Mouse (Mus musculus): ENCODE measurements at regions not wholly inside any gene's neighbourhood (a gene's known extent, or its start where the extent isn't known, plus 50 kb on each side); places are given as distances from the start of the nearest gene placed in this dataset.

DNA sequence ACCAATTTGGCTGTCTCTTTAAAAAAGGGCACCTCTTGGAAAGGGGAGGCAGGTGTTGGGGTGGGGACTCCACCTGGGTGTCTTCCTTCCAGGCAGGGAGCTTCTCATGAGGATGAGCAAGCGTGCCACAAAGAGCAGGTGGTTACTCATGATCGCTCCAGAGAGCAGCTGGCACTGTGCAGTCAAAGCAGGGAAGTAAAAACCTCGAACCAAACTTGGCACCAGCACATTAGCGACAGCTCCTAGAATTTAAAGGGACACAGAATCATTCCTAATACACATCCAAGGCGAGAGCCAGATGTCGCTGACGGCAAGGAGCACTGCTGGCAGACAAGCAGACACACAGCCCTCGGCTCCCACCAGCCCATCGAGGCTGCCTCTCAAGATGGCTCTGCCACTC lies 70.4 kb downstream of the Irx5 start:
- DNase-seq: peak; percentile 41

DNA sequence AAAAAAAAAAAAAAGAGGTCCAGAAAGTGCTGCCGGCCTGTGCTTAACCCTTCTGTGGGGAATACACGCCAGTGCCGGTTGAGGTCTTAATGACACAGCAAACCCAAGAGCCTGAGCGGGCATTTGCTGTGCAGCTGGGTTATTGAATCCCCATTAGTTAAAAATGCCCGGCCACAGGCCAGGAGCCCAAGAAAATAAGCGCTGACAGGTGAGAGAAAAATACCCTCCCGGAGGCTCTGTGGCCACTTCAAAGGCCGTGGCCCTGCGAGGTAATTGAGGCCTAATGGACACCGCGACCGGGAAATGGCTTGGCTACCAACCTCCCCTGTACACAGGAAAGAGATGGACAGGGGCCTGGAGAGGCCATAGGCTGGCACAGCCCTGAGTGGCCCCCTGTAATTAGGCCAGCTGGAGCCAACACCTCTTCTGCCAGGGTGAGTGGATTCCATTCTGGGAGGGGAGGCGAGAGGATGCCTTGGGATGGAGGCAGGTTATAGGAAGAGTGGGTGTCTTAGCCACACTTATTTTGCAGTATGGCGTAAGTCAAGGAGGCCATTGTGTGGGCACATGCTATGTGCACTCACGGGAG lies 79.7 kb downstream of the Irx5 start:
- no peak for DNase-seq

DNA sequence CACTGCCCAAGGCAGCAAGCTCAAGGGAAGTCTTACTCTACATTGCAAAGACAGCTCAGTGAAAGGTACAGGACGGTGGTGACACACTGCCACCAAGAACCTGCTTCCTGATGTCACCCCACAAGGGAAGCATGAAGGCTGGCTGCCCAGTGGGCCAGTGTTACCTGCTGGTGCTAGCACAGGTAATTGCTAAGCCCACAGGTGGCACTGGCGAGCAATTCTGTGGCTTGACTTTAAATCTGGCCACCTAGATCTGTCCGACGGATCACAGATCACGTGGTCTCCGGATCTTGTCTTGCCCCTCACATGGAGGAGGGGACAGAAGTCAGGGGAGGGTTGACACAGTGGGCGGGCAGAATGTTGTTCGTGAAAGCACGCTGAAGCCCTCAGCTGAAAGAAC lies 80.9 kb downstream of the Irx5 start:
- DNase-seq: no peak

DNA sequence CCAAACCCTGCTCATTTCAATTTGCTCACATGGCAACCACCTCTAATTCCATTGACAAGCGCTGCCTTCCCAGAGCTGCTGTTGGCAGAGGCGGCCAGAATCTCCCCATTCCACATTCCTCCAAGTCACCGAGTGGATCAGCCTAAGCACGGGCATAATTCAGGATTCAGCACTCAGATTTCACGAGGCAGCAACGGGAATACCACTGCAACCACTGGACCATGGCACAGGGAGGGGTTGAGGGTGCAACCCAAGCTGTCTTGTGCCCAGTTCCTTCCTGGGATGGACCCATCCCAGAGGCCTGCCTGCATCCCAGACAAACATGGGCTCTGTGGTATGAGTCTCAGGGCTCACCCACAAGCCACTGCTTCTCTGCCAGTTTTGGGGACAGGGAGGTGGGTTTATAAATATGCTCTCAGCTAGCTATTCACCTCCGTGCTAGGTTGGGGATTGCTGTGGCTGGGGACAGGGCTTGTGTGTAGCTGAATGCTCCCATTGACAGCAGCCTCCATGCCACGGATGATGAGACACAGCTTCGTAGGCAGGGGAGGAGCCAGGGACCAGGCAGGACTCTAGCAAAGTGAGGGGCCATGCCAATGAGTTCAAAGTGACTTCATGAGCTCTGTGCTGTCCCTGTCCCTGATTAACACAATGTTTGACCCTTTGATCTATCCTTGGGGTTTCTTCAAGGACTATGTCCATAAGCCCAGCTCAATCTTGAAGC lies 82.5 kb downstream of the Irx5 start:
- no peak for DNase-seq

DNA sequence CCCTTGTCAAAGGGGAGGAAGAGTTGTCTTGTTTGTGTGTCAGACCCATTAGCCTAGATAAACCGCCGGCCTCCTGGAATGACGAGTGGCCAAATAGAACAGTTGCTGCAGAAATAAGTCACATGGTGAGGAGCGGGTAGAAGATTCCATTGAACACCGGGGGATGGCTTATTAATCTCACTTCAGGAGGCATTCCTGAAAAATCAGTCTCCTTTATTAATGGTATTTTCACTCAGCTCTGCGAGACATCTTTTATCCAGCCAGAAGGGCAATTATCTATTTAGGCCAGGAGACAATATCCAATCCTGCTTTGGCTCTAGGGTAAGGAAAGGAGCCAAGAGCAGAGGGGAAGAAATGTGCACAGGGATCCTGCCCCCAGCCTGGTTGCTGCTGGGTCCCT lies 84.7 kb downstream of the Irx5 start:
- no peak for DNase-seq

DNA sequence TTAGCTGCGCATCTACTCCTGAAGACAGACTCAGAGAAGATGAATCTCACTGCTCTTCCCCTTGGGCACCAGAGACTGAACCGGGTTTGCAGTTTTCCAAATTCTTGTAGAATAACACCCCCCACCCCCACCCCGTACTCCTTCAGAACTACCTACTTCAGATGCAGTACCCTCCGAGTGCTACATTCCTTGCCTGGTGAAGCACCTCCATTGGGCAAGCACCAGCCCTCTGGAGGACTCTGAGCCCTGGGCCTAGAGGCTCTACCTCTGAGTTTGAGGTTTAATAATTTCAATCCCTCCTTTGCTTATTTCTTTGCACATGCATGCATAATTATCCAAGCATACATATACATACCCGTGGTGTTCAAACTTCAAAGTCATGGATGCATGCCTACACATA lies 101.9 kb downstream of the Irx5 start:
- DNase-seq: no peak

DNA sequence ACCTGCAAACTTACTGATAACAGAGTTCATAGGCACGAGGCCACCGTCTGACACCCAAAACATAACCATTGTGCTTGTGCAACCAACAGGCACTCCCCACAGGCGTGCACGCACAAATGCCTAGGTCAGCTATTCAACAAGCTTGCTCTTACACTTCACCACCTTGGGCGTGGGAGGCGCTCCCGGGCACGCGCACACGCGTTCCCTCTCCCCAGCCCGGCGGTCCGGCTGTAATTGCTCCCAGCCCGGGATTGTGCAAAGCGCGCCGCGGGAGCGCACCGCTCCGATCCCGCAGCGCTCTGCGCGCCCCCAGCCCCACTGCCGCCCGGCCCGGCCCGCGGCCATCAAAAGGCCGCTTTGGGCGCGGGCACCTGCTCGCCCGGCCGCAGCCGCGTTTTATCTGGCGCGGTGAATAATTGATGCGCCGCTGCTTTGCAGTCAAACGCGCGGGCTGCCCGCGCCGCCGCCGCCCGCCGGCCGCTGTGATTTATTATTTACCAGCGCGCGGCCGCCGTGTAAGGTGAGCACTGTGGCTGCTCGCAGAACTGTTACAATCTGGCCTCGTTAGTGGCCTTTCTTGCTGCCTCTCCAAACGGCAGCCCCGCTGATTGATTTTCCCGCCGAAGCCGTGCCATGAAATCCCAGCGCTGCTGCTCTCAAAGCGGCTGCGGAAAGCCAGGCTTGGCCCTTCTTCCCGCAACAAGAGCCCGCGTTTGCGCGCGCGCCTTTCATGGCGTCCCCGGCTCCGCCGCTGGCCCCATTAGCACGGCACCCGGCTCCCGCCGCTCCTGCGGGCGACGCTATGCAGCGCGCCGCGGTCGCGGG lies 102.9 kb downstream of the Irx5 start:
- peak; percentile 18 for DNase-seq

DNA sequence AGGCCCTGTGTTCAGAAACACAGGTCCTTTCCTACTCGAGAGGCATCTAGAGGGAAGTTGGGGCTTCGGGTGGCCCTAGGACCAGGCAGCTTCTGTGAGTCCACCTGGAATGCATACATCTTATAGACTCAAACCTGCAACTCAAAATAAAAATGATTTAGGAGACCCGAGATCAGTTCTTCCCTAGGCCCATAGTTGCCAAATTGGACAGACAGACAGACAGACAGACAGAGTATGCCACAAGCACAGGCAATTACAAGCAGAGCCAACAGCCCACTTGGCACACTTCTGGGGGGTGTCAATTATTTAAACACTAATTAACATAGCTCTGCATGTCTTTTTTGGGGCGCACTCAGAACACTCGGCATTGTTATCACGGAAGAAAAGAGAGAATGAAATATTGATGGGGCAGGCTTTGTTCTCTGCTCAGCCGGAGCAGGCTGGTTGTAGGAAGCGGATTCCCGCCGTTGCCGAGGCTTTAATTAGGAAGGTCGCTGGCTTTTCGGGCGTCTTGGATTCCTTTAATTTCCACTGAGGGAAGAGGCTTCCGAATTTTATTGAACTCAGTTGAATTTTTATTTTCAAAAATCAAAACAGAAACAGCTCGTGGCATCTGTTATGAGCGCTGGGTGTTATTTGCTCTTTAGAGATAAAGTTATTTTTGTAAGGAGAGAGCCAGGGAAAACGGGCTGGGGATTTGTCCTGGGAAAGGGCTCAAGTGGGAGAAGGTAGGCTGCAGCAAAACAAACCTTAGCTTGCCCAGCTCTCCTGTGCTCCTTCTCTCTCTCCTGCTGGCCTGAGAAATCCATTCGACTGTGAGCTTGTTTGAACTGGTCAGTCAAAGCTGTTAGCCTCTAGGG lies 111.9 kb downstream of the Irx5 start:
- no peak for DNase-seq

DNA sequence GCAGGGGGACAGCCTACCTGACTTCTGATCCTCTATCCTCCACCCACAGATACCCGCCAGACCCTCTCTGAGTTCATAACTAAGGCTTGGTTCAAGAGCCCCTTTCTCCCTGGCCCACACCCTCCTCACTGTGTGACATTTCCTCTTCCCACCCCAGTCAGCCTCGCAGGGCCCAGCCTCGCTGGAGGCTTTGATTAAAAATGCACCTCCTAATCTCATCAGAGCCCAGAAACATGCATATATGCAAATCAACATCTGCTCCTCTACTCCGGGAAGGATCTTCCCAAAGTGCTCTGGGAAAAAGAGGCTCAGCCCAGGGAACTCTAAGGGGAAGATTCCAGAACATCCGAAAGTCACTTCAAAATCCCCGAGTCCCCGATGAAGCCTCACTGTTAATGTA lies 114.8 kb downstream of the Irx5 start:
- no peak for DNase-seq

DNA sequence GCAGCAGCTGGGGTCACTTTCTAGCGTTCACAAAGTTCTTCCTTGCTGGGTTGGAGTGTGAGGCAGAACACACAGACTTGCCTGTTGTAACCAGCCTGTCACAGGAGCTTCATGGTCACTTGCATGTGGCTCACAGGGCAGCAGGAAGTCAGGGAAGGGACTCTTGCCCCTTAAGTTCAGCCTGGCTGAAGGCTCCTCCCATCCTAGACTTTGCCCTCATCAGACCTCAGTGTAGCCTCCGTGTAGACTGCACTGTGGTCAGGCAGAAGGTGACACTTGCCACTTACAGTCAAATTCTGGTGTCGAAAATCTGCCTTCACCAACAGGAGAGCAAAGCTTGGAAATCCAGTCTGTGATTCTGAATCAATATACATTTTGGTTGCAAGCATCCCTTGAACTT lies 115.4 kb downstream of the Irx5 start:
- no peak for DNase-seq

DNA sequence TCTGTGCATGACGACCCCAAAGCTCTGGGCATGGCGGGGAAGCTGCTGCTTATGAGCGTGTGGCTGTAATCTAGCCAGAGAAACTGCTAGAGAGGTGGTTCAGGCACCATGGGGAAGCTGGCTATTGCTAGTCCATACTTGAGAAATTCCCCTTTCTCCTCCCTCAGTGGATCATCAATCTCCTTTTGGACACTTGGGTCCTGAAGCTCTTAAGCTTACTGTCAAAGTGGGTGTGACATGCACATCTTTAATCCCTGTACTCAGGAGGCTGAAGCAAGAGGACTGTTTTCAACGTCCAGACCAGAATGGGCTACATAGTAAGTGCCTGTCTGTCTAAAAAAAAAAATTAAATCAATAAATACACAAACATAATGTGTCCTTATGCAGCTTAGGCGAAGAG lies 125.0 kb downstream of the Irx5 start:
- no peak for DNase-seq

DNA sequence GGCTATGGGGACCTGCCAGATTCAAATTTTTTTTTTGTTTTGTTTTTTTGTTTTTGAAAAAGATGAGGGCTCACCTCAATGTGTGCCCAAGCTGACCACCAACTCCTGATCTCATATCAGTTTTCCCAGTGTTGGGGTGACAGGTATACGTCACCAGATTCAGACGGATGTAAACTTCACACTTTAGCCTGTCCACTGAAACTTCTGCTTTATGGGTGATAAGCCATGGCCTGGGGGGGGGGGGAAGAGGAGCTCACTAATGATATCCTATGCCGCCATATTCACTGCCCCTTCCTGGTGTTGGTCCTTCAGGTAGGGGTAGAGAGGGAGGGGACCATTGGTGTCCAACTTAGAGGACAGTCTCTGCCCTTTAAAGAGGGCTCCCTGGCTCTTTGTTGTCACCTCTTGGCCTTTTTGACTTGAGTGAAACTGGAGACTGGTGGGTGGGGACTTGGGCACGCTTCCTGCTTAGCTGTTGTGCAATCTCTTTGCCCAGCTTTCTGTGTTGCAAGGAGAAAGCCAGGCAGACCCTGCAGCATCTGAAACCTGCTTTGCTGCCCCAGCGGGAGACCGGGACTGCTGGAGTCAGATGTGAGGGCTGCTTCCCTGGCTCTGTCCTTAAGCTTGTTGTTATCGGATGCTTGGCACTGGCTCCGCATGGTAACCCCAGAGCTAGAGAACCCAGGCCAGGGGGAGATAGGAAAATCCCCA lies 125.8 kb downstream of the Irx5 start:
- DNase-seq: no peak

DNA sequence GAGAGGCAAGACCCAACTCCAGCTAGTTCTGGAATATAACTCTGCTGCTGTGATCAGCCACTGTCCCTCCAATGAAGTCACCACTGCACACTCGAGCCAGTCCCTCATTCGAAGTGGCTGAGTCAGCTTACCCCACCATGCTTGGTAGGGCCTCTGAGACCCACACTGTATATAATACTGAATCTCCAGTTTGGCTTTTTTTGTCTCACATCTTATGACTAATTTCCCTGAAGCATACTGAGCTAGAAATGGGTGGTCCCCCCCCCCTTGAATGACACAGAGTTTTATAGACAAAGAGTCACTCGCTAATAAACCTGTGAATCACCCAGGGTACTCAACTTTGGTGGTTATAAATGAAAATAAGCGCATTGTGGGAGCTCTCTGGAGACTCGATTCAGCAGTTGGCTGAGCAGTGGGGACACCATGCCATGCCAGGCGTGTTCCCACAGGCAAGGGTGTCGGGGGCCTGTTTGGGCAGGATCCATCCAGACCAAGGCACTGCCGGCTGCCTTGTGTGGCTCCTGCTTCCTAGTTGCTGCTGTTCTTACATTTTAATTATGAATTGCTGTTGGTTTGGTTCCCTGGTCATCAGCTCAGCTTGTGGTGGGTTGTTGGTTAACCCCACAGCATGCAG lies 131.2 kb downstream of the Irx5 start:
- no peak for DNase-seq

DNA sequence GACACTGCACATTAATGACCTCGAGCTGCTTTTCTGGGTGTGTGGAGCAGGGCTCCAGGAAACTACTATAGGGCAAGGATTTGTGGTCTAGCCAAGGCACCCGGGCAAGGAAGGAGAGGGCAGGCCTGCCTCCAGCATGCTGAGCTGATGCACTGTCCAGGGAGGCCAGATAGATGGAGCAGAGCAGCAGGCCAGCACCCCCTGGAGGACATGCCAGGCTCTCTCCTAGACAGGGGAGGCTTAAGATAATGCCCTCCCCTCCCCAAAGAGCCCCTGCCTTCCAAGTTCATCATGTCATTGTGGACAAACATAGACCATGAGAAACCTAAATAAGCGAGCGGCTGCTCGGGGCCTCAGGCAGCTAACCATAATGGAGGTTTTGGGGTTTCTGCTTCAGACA lies 134.1 kb downstream of the Irx5 start:
- DNase-seq: no peak

DNA sequence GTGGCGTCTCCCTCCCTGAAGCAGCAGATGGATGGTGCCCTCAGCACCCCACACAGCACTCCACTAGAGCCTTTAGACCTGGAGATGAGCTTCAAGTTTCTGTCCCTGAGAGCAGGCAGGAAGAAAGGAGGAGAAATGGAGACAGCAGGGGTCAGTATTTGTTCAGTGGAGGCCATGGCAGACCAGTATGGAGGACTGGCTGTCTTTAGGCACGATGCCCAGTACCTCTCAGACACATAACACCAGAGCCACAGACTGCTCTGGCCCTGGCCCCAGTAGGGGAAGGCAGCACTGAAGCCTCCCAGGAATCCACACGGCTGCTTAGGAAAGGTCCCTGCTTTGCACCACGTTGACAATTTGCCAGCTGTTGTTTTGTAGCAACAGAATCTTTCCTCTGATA lies 136.0 kb downstream of the Irx5 start:
- DNase-seq: no peak

DNA sequence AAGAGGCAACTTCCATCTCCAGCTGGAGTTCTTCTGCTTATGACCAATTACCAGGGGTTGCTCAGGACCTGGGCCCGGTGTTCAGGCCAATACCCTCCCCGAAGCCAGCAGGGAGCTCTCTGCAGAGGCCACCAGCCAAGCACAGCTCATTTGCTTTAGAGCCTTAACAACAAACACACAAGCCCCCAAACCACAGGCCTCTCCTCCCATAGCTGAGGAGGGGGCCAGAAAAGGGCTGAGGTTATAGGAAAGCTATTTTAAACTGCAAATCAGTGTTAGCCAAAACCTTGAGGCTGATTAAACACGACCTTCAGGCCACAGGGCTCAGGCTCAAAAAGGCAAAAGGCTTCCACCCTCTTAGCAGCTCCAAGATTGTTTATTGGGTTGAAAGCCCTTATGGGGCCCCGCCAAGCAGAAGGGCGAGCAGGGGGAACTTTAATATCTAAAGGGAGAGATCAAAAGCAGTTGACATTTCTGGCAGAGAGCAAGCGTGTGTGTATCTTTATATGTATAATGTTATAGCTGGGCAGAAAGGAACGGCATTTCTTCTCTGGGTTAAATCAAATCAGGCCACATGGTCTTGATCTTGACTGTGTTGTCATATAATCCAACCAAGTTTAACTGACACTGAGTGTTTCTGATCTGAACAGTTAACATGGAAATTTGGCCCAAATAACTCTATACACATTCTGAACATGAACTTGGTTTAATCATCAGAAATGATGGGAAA lies 148.3 kb downstream of the Irx5 start:
- no peak for DNase-seq

DNA sequence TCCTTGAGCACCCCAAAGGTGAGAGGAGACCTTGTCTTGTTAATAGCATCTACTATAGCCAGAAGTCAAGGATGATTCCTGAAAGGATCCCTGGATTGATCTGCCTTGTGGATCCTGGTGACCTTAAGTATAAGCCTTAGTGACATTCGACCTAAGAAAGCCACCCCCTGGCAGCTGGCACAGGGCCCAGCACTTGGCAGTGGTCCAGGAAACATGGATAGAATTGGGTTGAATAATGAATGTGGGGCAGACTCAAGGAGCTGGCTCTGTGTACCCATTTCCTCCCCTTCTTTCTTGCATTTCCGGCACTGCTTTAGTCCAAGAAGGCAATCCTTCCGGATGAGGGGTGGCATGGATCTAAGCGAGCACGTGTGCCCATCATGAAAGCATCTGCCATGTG lies 149.0 kb downstream of the Irx5 start:
- no peak for DNase-seq

DNA sequence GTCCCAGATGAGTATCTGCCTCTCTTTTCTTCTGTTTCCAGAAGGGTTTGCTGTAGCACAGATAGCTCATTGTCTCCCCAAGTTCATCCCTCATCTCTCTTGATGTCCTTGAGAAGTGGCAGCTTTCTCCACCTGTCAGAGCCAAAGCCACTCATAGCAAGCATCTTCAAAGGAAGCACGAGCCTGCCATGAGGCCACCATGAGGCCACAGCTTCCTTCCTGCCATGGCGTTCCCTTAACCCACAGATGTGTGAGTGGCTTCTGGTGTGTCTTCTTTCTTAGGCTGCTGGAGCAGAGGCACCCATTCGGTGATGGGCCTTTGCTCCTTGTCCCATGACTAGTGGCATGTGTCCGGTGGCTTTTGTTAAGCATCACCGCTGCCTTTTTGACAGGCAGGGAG lies 149.5 kb downstream of the Irx5 start:
- DNase-seq: no peak

DNA sequence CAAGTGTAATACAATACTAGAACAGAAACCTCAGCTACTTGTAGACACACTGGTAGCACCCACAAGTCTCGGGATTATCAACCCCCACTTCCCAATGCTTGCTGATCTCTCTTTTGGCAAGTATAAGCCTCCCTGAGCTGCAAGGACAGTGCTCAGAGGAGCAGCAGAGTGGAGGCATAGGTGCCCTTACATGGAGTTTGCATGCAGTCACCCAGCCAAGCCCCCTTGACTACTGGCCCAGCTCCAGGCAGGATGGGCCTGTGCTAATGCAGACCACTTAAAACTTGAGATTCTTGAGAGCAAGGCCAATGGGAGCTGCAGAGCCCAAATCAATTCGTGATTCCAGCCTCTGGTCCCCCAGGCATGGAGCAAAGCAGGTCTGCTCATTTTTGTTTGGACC lies 158.0 kb downstream of the Irx5 start:
- DNase-seq: no peak

DNA sequence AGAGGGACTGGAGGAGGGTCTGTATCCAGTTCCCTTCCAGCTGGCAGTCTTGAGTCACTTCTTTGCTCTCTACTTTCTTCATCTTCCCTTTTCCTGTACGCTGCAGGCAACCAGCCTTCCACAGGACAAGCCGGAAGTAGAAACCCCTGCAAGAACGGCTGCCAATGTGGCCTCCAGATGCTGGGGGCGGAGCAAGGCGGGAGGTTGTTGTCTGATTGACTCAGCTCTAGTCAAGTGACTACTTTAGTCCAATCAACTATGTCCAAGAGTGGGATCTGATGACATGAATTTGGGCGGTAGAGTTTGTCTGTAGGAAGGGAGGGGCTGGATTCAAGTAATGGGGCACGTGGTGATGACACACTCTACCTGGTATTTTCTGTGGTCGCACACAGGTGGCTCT lies 156.1 kb upstream of the Irx6 start:
- no peak for DNase-seq

DNA sequence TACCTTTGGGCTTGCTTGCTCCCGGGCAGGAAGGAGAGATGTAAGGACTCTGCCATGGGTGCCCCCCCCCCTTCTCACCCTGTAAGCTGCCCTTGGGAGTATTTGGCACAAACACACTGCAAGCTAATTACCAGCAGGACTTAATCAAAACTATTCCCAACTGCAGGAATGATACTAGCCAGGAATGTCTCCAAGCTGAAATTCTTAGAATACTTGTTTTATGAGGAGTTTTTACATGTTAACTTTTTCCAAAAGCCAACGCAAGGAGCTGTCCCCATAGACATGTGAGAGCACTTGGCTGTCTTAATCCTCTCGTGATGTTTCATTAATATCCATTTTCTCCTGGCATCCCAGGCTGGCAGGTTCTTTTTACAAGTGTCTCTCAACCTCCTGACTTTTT lies 155.6 kb upstream of the Irx6 start:
- no peak for DNase-seq
